Mouse (Mus musculus) hindbrain, embryonic 12.5 days (tissue): ENCODE data around the gene Chd8. TPM values are rescaled to one million over a fixed set of nuclear protein-coding genes. Genes with fewer than 3 reads are reported as not detected.

ENCODE experiments used
- polyA plus RNA-seq: library from polyadenylated mRNA; unstranded; fragments of >200 nt; fragmentation: Nextera tagmentation; extraction: Ambion mirVana; gene quantifications from 2 replicates; pipeline ENCODE4 v1.2.1, GENCODE M21; 2016

The Chd8 gene
- polyA plus RNA-seq, 1 experiment from 2014 or later, result 57.4 TPM

Other genes starting within 250 kb of the Chd8 start
- gene Tmem253, start 242.1 kb downstream of the Chd8 start, polyA plus RNA-seq, result 0.59 and 1.6 TPM in 2 replicates
- gene Zfp219, start 237.0 kb downstream of the Chd8 start, polyA plus RNA-seq, result 64.4 and 71.7 TPM in 2 replicates
- not detected in 2 replicates for gene Olfr221, start 215.3 kb downstream of the Chd8 start, polyA plus RNA-seq
- 726 and 727 TPM in 2 replicates for gene Hnrnpc, start 153.8 kb downstream of the Chd8 start, polyA plus RNA-seq
- 53.6 and 58.4 TPM in 2 replicates for gene Rpgrip1, start 147.1 kb downstream of the Chd8 start, polyA plus RNA-seq
- 68.3 and 72.3 TPM in 2 replicates for gene Supt16, start 60.4 kb downstream of the Chd8 start, polyA plus RNA-seq
- 51.1 and 57.3 TPM in 2 replicates for gene Tox4, start 21.4 kb upstream of the Chd8 start, polyA plus RNA-seq
- gene Rab2b, start 21.8 kb upstream of the Chd8 start, polyA plus RNA-seq, result 40.6 and 51.9 TPM in 2 replicates
- 54.7 and 56.1 TPM in 2 replicates for gene Mettl3, start 47.3 kb upstream of the Chd8 start, polyA plus RNA-seq
- 60.7 and 62.8 TPM in 2 replicates for gene Sall2, start 71.0 kb upstream of the Chd8 start, polyA plus RNA-seq
- gene Olfr1513, start 98.6 kb upstream of the Chd8 start, polyA plus RNA-seq, result 0.06 TPM in 1 of 2 replicates, not detected in the other
- gene Olfr1512, start 121.4 kb upstream of the Chd8 start, polyA plus RNA-seq, result not detected in 2 replicates
- gene Olfr1511, start 139.6 kb upstream of the Chd8 start, polyA plus RNA-seq, result not detected in 2 replicates
- not detected in 2 replicates for gene Olfr1510, start 156.6 kb upstream of the Chd8 start, polyA plus RNA-seq
- gene Olfr1509, start 185.2 kb upstream of the Chd8 start, polyA plus RNA-seq, result not detected in 2 replicates
- not detected in 2 replicates for gene Olfr1508, start 209.7 kb upstream of the Chd8 start, polyA plus RNA-seq
- not detected in 2 replicates for gene Olfr1507, start 238.0 kb upstream of the Chd8 start, polyA plus RNA-seq